Mouse (Mus musculus) layer of hippocampus, postnatal 14 days (tissue): ENCODE measurements around the gene BC034090. TPM values are rescaled to one million over a fixed set of nuclear protein-coding genes. Genes with fewer than 3 reads are reported as not detected.
"Not testable (repeated sequence)": the region's sequence is repeated elsewhere in the genome, so short reads cannot be mapped to it uniquely, and the experiment has no call there.

Source experiments
- DNase-seq, 2 experiments: peaks; one replicate each; pipeline ENCODE4 v3.0.0; 2021 to 2022; ENCODE audit warnings: low spot score in 2 of 2, mixed read lengths in 1 of 2
- long read RNA-seq, 2 experiments: library from polyadenylated mRNA; stranded (forward); transcript quantifications; one replicate each; pipeline ENCODE4 v2.0.0; 2021
- total RNA-seq, 2 experiments: library from RNA; stranded (reverse); gene quantifications; 2 replicates each; pipeline ENCODE4 v1.2.3; 2021

Gene BC034090
- total RNA-seq: 1 to 10 TPM; 6.7 to 8.3 TPM
- long read RNA-seq, experiment 1, full-length matches to known transcripts: 1 of 3 reads
- long read RNA-seq, experiment 1, partial matches to known transcripts: 1 of 3 reads
- long read RNA-seq, experiment 1, other reads (novel, unspliced or antisense): 1 of 3 reads
- long read RNA-seq, experiment 2: 0 reads

DNA sequence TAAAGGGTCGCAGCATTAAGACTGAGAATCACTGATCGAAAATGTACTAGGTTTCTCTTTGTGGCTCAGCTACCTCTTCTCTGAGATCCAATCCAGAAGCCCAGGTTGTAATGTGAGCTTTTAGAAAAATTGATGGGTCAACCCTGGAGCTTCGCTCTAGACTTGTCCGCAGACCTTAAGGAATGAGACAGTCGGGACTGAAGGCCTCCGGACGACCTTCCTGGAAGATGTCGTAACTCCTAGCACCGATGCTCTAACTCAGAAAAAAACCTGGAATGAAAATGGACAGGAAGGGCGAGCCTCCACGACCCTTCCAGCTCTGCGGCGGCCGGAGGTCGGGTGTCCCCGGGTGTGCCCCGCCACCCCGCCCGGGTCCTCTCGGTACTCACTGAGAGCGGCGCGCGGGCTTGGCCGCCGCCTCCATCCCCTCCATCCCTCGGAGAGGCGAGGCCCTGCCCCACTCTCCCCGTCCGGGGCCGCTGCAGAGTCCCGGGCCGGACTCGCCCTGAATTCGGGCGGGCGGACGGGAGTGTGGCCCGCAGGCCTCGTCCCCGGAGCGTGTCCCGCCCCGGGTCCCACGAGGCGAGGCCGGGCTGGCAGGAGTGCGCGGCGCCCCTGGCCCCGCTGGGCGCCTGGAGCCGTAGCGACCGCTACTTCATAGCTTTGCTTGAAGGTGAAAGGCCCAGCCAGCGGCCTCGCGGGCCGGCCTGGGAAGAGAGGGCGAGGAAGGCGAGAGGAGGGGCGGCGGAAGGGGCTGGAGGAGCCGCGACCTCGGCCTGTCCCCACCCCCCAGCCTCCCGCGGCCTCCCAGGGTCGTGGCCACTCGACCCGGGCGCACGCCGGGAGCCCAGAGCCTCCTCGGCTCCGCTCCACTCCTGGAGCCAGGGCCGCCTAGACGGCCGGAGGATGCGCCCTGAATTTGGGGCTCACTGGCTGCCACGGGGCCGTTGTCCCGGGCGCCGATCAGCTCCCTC lies at the start of gene BC034090:
TSS of gene BC034090 (minus strand) at position 648 of the 974 bp plus-strand sequence.
- DNase-seq: no peak

DNA sequence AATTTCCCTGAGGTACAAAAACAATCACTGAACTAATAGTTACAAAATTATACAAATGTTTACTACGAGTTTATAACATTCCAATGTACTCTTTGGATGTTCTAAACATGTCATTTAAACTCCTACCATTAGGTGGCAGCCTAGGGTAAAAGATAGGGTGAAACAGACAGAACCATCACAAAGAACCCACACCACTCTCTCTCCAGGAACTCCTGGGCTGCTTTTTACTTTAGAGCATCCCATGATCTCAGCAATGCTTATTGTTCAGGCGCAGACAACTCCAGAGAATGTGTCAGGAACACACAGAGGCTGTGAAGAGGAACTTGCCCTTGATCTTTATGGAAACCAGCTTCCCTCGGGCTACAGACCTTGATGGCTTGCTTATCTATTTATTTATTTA lies 49.2 kb upstream of the BC034090 start:
- peak; percentile 18 to 88 for DNase-seq

DNA sequence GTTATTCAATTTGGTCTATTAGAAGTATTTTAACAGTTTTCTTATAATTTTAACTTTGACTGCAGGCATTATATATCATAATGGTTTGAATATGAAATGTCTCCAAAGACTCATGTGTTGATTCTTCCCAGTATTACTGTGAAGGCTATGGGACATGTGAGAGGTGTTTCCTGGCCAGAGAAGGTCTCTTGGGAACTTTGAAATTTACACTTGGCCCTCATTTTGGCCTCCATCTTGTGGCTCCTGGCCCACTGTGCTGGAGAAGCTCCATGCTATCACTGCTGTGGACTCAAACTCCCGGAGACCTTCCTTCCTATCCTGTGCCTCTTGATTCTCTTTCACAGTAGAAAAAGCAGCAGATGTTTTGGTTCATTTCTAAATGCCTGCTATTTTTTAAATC lies 45.2 kb upstream of the BC034090 start:
- no peak for DNase-seq

DNA sequence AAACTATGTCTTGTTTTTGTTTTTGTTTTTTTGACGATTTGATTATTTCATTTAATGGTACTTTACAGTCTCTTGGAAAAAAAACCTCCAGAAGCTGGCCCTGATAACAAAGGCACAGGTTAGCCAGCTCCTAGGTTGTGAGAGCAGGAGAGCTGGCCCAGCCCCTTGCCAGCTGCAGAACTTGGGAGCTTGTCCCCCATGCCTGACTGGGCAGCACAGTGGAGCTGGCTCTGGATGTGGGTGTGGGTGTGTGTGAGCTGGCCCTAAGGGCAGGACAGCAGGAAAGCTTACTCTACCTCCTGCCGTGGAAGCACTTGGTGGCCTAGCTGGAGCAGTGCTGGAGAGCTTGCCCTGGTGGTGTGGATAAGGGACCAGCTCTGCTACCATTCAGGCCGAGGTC lies 43.8 kb upstream of the BC034090 start:
- DNase-seq: no peak

DNA sequence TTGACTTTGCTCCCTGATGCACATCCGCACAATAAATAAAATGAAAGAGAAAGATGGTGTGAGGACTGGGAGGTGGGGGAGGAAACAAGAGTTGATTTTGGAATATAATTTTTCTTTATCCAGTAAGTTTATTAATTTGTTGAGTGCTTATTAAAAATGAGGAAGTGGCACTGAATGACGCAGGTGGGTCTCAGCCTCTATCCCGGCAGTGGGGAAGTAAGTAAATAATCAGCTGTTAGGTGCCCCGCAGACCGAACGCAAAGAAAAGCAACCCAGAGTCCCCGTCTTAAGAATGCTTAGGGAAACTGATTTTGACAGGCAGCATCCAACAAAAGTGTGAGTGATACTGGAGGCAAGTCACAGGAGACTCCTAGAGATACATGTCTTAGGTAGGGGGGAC lies 39.6 kb upstream of the BC034090 start:
- no peak for DNase-seq

DNA sequence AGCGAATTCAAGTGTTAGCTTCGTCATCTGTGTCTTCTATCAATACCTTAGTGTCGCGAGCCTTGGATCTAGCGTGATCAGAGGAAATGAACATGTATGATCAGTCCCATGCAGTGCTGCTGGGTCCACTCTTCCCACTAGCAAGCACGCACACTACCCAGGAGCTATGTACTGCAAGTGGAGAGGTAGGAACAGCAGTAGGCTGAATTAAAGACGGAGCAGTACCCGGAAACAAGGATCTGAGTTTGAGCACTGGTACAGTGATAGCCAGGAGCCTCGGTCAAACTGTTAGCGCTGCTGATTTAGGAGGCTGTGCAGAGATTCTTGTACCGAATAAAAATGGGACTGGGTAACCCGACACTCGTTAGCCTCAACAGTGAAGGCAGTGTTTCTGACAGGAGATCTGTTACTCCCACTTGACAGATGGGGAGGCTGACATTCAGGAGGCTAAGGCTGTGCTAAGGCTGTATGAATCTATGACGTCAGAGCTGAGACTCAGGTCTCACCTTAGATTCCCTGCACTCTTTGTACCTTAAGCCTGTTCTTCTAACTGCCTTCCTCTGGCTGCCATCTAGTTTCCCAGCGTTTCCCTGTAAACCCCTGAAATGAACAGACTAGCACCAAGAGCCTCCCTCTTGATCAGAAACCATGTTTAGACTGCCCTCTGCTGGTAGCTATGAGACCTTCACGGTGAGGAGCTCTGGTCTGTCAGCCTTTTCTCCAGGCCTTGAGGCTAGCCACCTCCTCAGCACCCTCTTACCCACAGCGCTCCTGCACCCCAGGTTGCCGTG lies 37.0 kb upstream of the BC034090 start:
- peak; percentile 72 to 88 for DNase-seq

DNA sequence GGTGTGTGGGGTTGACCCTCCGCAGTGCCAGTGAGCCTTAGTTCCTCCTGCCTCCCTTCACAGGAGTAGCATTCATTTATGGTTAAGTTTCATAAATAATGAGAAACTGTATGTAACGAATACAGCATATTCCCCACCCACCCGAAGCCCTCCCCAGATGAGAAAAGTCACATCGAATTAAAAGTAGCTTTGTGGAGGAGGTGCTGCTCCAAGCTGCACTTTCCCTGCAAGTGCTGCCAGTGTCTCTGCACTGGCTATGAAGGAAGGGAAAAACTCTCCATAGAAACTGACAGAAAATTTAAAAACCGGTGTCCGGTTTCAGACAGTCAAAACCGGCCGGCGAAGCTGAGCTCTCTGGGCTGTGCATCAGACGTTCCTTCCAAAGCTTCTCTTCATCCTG lies 36.1 kb upstream of the BC034090 start:
- no peak for DNase-seq

DNA sequence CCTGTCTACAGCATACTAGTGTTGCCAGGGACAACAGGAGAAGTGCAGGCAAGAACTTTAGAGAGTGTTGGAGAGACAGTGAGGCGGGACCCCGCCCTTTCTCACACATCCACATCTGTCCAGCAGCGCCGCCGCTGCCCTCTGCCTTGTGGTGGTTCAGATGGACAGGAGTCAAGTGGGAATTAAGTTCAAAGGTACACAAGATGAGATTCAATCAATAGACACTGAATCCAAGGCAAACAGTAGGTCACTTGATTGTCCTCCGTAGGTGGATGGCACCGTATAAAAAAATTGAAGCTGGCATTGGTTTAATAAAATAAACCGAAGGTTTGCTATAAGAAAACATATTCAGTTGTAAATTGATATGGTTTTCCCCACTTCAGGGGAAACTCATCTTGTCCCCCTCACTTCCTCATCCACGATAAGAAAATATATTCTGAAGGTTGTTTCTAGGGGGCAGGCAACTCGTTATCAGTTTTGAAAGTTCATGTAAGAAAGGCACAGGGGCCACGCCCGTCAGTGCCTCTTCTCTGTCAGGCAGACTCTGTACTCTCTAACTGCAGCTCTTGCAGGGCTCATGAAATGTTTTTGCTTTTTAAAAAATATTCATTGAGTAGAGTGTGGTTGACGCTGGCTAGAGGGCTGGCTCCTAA lies 32.3 kb upstream of the BC034090 start:
- DNase-seq: no peak

DNA sequence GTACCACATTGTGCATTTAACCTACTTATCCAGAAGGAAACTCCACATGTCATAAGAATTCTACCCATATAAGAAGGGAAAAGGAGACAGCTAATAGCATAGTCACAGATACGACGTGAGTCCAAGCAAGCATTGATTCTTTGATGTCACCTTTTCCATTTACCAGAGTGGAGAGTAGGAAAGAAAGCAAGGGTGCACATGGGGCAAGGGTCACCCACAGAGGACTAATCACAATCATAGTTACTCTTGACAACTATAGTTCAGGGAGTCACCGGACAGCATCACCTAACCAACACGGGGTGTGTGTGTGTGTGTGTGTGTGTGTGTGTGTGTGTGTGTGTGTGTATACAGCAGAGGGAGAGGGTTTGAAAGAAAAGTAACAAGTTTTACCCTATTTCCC lies 31.5 kb upstream of the BC034090 start:
- no peak for DNase-seq

DNA sequence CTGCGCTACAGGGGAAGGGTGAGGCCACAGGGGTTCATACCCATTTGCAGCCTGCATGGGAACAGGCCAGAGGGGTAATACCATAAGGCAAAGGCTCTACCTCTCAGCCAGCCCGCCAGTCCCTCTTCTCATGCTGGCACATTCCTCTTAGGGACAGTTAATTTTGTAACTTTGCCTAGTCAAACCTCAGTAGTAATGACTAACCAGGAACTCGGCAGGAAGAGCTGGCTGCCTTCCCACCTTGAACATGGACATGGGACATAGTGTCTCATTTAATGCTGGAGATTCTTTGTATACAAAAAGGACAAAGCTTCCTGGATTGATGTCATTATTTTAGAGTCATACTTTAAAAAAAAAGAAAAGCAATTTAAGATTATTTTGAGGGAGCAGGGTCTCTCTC lies 30.7 kb upstream of the BC034090 start:
- no peak for DNase-seq

DNA sequence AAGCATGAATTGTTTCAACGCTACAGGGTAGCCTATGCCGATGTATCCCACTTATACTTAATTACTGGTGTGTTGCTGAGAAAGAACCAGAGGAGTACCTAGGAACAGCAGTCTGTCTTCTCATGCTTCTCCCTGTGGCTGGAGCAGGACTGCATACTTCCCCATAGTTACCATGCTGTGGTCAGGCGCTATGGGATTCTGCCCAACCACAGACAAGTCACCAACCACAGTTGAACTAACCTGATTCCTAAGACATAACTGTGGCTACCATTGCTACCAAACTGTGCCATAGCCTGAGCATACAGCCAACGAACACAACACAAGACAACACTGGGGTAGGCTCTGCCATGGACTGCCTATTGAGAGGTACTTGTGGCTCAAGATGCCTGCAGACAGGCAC lies 28.7 kb upstream of the BC034090 start:
- no peak for DNase-seq

DNA sequence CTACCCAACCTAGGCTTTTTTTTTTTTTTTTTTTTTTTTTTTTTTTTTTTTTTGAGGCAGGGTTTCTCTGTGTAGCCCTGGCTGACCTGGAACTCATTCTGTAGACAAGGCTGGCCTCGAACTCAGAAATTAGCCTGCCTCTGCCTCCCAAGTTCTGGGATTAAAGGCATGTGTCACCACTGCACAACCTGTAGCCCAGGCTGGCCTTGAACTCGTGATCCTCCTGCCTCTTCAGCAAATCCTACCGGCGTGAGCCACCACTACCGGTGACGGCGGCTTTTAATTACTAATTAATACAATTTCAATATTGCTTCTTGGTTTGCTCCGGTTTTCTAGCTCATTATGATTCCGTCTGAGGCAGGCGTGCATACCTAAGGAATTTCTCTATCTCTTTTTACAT lies 18.3 kb upstream of the BC034090 start:
- DNase-seq: not testable (repeated sequence)

DNA sequence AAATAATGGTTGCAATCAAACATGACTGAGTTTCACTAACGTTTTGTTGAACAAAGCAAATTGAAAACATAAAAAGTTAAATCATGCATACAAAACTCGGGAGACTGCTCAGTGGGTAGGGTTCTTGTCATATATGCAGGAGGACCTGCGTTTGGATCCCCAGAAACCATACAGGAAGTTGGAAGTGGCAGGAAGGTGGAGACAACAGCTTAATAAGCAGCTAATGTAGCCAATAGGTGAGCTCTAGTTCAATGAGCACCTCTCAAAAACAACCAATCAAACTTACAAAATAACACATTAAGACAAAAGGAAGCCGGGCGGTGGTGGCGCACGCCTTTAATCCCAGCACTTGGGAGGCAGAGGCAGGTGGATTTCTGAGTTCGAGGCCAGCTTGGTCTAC lies 10.1 kb upstream of the BC034090 start:
- no peak for DNase-seq

DNA sequence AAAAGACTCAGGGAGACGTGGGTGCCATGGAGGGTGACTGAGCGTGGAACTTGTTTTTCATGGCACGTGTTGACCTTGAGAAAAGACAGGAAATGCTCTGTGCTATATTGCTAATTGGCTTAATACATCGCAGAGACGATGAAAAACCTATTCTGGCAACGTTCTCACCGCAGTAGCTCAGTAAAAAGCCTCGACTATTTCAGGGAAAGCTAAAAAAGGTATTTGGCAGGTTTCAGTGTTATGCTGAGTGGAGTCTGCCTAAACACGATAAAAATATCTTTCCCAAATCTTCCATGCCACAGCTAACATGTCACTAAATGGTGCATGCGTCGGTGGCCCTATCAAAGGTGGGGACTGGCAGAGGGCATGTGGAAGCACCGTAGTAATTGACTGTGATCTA lies 8.9 kb upstream of the BC034090 start:
- no peak for DNase-seq

DNA sequence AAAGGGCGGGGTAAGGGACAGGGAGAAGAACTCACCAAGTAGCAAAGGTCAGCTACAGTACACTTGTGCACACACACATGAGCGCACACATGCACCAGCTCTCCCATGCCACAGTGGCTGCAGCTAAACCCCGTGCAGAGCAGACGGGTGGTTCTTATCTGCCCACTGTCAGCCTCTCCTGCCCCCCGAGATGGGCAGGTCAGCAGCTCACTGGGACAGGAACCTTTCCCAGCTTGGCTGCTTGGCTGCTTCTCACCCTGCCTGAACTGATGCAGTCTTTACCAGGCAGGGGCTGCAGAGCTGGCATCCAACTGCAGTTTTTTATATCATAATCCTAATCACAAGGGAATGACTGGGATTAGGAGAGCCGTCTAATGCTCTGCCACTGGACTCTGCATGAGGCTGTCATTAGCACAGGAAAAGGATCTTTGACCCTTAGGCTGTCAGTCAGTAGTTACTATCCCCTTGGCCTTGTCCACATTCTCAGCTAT lies 8.4 kb upstream of the BC034090 start:
- DNase-seq: no peak

DNA sequence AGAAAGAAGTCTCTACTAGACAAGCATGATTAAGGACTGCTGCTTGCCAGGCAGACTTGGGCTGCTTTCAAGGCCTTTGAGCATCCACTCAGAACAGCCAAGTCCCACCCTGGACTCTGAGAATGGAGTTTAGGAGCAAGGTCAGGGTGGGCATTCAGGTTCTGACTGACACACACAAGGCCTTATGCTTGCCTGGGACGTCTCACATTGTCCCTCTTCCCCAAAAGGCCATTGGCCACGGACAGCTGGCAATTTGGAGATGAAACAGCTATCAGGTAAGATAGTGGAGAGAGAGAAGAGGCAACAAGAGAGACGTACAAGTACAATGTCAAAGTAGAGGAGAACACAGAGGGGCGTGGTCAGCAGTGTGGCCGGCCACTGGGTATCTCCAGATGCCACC lies 7.4 kb upstream of the BC034090 start:
- DNase-seq: no peak

DNA sequence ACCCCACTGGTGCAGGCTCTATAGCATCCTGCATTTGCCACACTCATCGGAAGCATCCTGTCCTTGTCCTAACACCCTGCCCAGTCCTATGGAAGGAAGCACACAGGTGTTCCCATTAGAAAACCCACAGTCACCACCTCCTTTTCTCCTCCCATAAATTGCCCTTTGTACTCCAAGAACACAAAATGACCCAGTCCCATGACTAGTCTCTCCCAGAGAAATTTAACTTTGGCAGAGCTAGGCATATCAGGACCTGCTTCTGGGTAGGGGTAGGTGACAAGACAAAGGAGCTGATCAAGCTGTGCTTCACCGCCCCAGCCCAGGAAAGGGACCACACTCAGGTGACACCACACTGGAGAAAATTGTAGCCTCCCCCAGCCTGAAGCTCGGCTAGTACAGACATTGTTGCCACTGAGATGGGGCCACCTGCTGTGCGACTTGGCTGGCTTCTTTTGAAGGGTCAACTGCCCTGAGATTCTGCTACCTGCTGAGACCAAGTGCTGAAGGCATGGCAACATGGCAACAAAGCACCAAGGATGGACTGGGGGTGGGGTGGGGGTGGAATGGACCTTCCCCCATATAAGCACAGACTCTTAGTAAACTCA lies 6.4 kb upstream of the BC034090 start:
- no peak for DNase-seq

DNA sequence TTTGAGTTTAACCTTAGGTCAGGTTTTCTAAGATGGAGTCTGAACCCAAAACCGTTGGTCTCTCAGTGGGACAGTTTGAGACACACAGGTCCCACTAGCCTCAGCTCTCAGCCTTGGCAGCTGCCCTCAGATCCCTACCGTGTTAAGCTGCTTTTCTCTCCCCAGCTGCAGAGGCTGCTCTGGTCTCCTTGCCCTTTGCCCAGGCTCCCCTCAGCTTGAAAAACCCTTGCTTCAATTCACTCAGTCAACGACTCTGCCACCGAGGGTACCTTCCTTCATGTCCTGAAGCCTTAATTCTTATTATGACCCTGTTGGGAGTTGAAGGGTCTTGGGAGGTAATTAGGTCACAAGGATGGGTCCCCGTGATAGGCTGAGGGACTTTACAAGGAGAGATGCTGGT lies 5.7 kb upstream of the BC034090 start:
- no peak for DNase-seq

DNA sequence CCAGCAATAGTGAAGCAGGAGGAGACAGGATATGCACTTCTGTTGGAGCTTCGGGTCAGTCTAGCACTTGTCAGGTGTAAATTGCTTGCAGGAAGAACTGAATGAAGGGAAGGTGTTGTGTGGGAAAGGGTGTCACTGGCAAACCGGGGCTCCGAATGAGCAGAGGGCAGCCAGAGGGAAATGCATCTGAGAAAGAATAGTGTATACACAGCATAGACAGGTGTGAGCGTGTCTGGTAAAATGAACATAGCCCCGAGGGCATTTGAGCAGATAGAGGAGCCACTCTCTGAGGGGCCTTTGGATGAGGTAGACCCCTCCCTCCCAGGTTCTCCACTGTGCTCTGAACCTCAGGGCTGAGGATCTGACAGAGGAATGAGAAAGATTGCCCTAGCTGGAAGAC lies 3.8 kb upstream of the BC034090 start:
- no peak for DNase-seq

DNA sequence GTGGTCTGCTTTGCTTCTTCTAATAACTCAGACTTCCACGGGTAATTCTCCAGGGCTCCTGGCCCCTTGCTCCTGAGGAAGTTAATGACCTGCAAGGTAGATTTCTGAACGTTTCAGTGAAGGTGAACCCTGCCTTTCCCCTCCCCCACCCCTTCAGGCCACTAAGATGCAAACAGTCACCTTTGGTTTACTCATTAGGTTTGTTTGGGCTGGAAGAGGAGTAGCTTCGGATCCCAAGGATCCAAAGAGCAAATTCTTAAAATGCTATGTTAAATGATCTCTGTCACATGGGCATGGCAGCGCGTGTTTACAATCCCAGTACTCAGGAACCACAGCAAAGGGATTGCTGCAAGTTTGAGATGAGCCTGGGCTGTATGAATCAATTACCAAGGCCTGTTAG lies 3.2 kb upstream of the BC034090 start:
- DNase-seq: no peak

DNA sequence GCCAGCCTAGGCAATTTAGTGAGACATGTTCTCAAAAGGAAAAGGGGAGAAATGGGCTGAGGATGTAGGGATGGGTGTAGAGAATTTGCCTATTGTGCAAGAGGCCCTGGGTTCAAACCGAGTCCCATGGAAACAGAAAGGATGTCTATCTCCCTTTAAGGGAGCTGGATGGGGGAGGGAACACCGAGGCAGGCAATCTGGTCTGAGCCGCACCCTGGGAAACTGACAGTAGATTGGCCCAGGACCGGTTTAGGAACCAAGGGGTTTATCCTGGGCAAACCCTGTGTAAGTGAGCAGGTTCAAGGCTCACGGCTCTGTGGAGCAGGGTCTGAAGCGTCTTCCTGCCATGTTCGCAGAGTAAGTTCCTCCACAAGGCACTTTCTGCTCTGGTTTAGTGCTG lies 1.3 kb upstream of the BC034090 start:
- no peak for DNase-seq
